In the genomic region with DNA sequence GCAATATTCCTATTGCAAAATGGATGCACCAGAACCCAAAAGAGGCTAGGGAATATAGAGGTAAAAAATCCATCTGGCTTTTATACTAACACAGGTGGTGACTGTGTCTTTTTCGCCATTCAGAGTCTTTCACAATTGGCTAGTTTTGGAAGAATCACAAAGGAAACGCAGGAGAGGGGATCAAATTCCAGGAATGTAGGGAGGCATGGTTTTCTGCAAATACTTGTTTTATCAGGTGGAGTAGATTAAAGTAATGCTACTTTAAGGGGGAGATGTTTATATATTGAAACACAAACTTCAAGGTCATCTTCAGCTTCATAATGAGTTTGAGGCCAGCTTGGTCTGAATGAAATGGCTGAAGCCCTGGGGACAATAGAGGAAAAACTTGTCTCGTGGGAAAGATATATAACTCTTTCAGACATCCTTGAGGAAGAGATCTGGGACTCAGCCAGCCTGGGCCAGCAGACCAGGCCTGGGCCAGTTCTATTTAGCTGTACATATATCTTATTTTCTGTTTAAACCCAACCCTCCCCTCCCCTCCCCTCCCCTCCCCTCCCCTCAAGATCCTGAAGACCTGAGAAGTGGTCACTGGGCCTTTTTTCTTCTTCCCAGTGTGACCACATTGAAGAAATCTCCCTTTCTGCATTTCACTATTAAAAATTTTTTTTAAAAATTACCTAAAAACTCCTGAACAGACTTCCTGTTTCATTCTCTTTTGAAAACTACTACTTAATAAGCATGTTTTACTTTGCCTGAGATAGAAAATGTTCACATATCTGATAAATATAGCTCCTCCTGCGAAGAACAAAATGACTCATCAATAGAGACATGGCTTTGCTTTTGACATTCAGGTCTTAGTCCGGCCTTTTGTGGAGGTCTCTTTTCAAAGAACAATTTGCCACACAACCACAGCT, we compare ENCODE assay signal across 30 mouse cellular contexts. TPM values are rescaled to one million over a fixed set of nuclear protein-coding genes. Genes with fewer than 3 reads are reported as not detected.
DNase-seq lines count a peak whose midpoint lies in the region; ATAC-seq lines count a peak whose summit lies in the region.
"Had no signal": no experiment of that assay in that cellular context is flagged by ENCODE, and none has a peak within 500 bp of the region (broad histone marks: within the 10 kb centered on the region; RNA-seq: fewer than 3 reads in every experiment).

No protein-coding gene starts in this region.

- no peak for DNase-seq in kidney, adult 8-10 months
- peak; percentile 32 for DNase-seq in embryo, embryonic 10.5 days (ENCODE audit: low spot score)
- no peak for DNase-seq in heart, adult 18-20 months
- DNase-seq in spleen, postnatal 36 days (ENCODE audit: low spot score in 2 of 2): no peak
- DNase-seq: adrenal gland, adult 8-10 months; cerebellum, adult 8-10 months; gastrocnemius, postnatal 14 days; kidney, adult 9 months; layer of hippocampus, adult 9-11 months; lung, postnatal 4 days; midbrain, embryonic 14.5 days; right cerebral cortex, adult 18-20 months; spleen, adult 18-20 months; thymus, adult 18-20 months; thymus, postnatal 25 days had no signal

- H3K4me3 ChIP-seq in kidney, embryonic 15.5 days (replicated peaks): no peak overlapping the region
- H3K4me3 ChIP-seq in embryonic facial prominence, embryonic 13.5 days: no peak overlapping the region
- H3K4me3 ChIP-seq: heart, embryonic 10.5 days; heart, embryonic 15.5 days; intestine, embryonic 15.5 days; limb, embryonic 12.5 days; megakaryocyte, embryonic 14.5 days; myocyte; neural tube, embryonic 12.5 days had no signal

- peak overlapping the region; percentile 41; the same call in 1 of the 2 replicates for H3K27ac ChIP-seq in kidney, embryonic 15.5 days
- H3K27ac ChIP-seq in embryonic facial prominence, embryonic 13.5 days: peak overlapping the region; percentile 36; the same call in 1 of the 2 replicates
- H3K27ac ChIP-seq: heart, embryonic 10.5 days; heart, embryonic 15.5 days; intestine, embryonic 15.5 days; limb, embryonic 12.5 days; neural tube, embryonic 12.5 days; stomach, postnatal 0 days had no signal

- H3K36me3 ChIP-seq in kidney, embryonic 15.5 days: peaks cover 66% of the 10 kb centered on the region
- H3K36me3 ChIP-seq in embryonic facial prominence, embryonic 13.5 days: peaks cover 72% of the 10 kb centered on the region

- no peaks in the 10 kb centered on the region for H3K9me3 ChIP-seq in kidney, embryonic 15.5 days (replicated peaks)
- H3K9me3 ChIP-seq in embryonic facial prominence, embryonic 13.5 days: no peaks in the 10 kb centered on the region
- H3K9me3 ChIP-seq: heart, embryonic 10.5 days; heart, embryonic 15.5 days; intestine, embryonic 15.5 days; limb, embryonic 12.5 days; megakaryocyte, embryonic 14.5 days; neural tube, embryonic 12.5 days had no signal

- ATAC-seq in kidney, embryonic 15.5 days (replicated peaks; ENCODE audit: low FRiP score): peak; percentile 70
- ATAC-seq in CD4-positive, CD25-positive, alpha-beta regulatory T cell, adult 4 months: peak; percentile 74
- no peak for ATAC-seq in embryonic facial prominence, embryonic 13.5 days (ENCODE audit: insufficient number of reproducible peaks, insufficient read depth, low FRiP score, low TSS enrichment, low read depth)
- no peak for ATAC-seq in monocyte, adult 5-6 weeks (replicated peaks; ENCODE audit: insufficient number of reproducible peaks, low FRiP score, low TSS enrichment, poor library complexity, severe bottlenecking)
- ATAC-seq: forebrain, embryonic 14.5 days; hindbrain, embryonic 16.5 days; intestine, embryonic 15.5 days had no signal

- H3K9ac ChIP-seq in kidney, embryonic 15.5 days: no peak overlapping the region
- H3K9ac ChIP-seq in embryonic facial prominence, embryonic 13.5 days: no peak overlapping the region
- H3K9ac ChIP-seq: heart, embryonic 15.5 days; intestine, embryonic 15.5 days; limb, embryonic 12.5 days; neural tube, embryonic 12.5 days had no signal

- no peak overlapping the region for H3K4me2 ChIP-seq in kidney, embryonic 15.5 days
- H3K4me2 ChIP-seq in embryonic facial prominence, embryonic 13.5 days: no peak overlapping the region
- H3K4me2 ChIP-seq: heart, embryonic 15.5 days; intestine, embryonic 15.5 days; limb, embryonic 12.5 days; liver, embryonic 11.5 days; neural tube, embryonic 12.5 days had no signal

- peaks cover 3% of the 10 kb centered on the region; the same call in 1 of the 2 replicates for H3K4me1 ChIP-seq in kidney, embryonic 15.5 days
- H3K4me1 ChIP-seq in embryonic facial prominence, embryonic 13.5 days: no peaks in the 10 kb centered on the region
- H3K4me1 ChIP-seq: heart, embryonic 10.5 days; heart, embryonic 15.5 days; intestine, embryonic 15.5 days; limb, embryonic 12.5 days; megakaryocyte, embryonic 14.5 days; neural tube, embryonic 12.5 days had no signal

- no peaks in the 10 kb centered on the region for H3K27me3 ChIP-seq in kidney, embryonic 15.5 days
- no peaks in the 10 kb centered on the region for H3K27me3 ChIP-seq in embryonic facial prominence, embryonic 13.5 days
- H3K27me3 ChIP-seq: heart, embryonic 15.5 days; intestine, embryonic 15.5 days; limb, embryonic 12.5 days; neural tube, embryonic 12.5 days had no signal

- WGBS in kidney, embryonic 15.5 days: 44% methylated on average over 5 of the region's 5 CpGs
- WGBS in embryonic facial prominence, embryonic 13.5 days: 52% methylated on average over 5 of the region's 5 CpGs

RNA-seq across cellular contexts. Expression of a gene that starts 59.6 kb away (rescaled TPM):
- 14.4 and 17.1 TPM in 2 replicates for polyA plus RNA-seq in kidney, embryonic 15.5 days (2015; fragmentation: Nextera tagmentation; extraction: Ambion mirVana)
- polyA plus RNA-seq in CD4-positive, CD25-positive, alpha-beta regulatory T cell, adult 4 months (2017; shearing (Covaris generic)): 1 to 10 TPM; 1.4 to 1.7 TPM
- 13.7 and 15.1 TPM in 2 replicates for polyA plus RNA-seq in embryonic facial prominence, embryonic 13.5 days (2015; fragmentation: Nextera tagmentation; extraction: Ambion mirVana)
- 1 to 10 TPM; 7.1 to 8.5 TPM for total RNA-seq in heart, adult 18-20 months (2021)
- not detected in 3 replicates for total RNA-seq in monocyte, adult 5-6 weeks (2017)

Comparison
In these comparisons a context has a peak if more than half of its experiments do, and no peak if none do; other contexts are left out.
1. ATAC-seq: peak in kidney, embryonic 15.5 days (single experiment) and CD4-positive, CD25-positive, alpha-beta regulatory T cell, adult 4 months (single experiment); none in embryonic facial prominence, embryonic 13.5 days (single experiment) and monocyte, adult 5-6 weeks (single experiment).